Mouse (Mus musculus) embryo, embryonic 10.5 days (tissue): ENCODE data around the gene Syce1.

Source experiments
- DNase-seq: peaks from one replicate; pipeline ENCODE4 v3.0.0-alpha.2; 2015; ENCODE audit warnings: low spot score

Gene Syce1

GRCm38 (mm10) chr7:140787406-140788052 lies at the start of gene Syce1:
Syce1 (minus strand) TSS chr7:140787852.
- DNase-seq, result no peak

GRCm38 (mm10) chr7:140836243-140837115 lies 48.8 kb upstream of the Syce1 start:
- DNase-seq, result no peak

- no peak for DNase-seq
Measured at GRCm38 (mm10) chr7:140835758-140836087, 48.1 kb upstream of the Syce1 start.

- no peak for DNase-seq
Measured at GRCm38 (mm10) chr7:140834968-140835757, 47.5 kb upstream of the Syce1 start, which contains the start of gene Urah. Urah (plus strand) TSS chr7:140835018.

- no peak for DNase-seq
Measured at GRCm38 (mm10) chr7:140833341-140833740, 45.7 kb upstream of the Syce1 start.

GRCm38 (mm10) chr7:140831447-140831846 lies 43.8 kb upstream of the Syce1 start:
- no peak for DNase-seq

GRCm38 (mm10) chr7:140828171-140828881 lies 40.7 kb upstream of the Syce1 start:
- DNase-seq, result peak; percentile 61

GRCm38 (mm10) chr7:140822731-140823130 lies 35.1 kb upstream of the Syce1 start:
- no peak for DNase-seq

GRCm38 (mm10) chr7:140821653-140822329 lies 34.1 kb upstream of the Syce1 start, which contains the start of gene Zfp941:
Zfp941 (minus strand) TSS chr7:140822178.
- peak; percentile 76 for DNase-seq

- DNase-seq, result no peak
Measured at GRCm38 (mm10) chr7:140821305-140821652, 33.6 kb upstream of the Syce1 start.

- no peak for DNase-seq
Measured at GRCm38 (mm10) chr7:140820173-140820572, 32.5 kb upstream of the Syce1 start.

- no peak for DNase-seq
Measured at GRCm38 (mm10) chr7:140812850-140813249, 25.2 kb upstream of the Syce1 start.

GRCm38 (mm10) chr7:140811714-140812113 lies 24.1 kb upstream of the Syce1 start:
- DNase-seq, result no peak

- DNase-seq, result no peak
Measured at GRCm38 (mm10) chr7:140810496-140810895, 22.8 kb upstream of the Syce1 start.

- peak; percentile 60 for DNase-seq
Measured at GRCm38 (mm10) chr7:140805704-140806103, 18.1 kb upstream of the Syce1 start.

GRCm38 (mm10) chr7:140802629-140803028 lies 15.0 kb upstream of the Syce1 start:
- DNase-seq, result no peak

GRCm38 (mm10) chr7:140798212-140798611 lies 10.6 kb upstream of the Syce1 start:
- no peak for DNase-seq

GRCm38 (mm10) chr7:140797619-140798018 lies 10.0 kb upstream of the Syce1 start:
- DNase-seq, result no peak

- no peak for DNase-seq
Measured at GRCm38 (mm10) chr7:140793541-140793940, 5.9 kb upstream of the Syce1 start.

- DNase-seq, result no peak
Measured at GRCm38 (mm10) chr7:140788053-140788435, 392 bp upstream of the Syce1 start.

GRCm38 (mm10) chr7:140780548-140780947 lies 7.1 kb downstream of the Syce1 start:
- no peak for DNase-seq
